Mouse (Mus musculus): ENCODE measurements at regions not wholly inside any gene's neighbourhood (a gene's known extent, or its start where the extent isn't known, plus 50 kb on each side); places are given as distances from the start of the nearest gene placed in this dataset.
"Not testable (repeated sequence)": the region's sequence is repeated elsewhere in the genome, so short reads cannot be mapped to it uniquely, and the experiment has no call there.

GRCm38 (mm10) chr5:82024126-82024525, 1004.2 kb downstream of the Adgrl3 start:
- no peak for ATAC-seq (ENCODE audit: insufficient number of reproducible peaks, low FRiP score, low TSS enrichment, low read depth)
- H3K4me3 ChIP-seq: no peak overlapping the region
- 76% methylated on average over 4 of the region's 4 CpGs for WGBS
- no peaks in the 10 kb centered on the region for H3K27me3 ChIP-seq
- no peak overlapping the region for H3K27ac ChIP-seq
- H3K4me2 ChIP-seq: no peak overlapping the region
- no peaks in the 10 kb centered on the region for H3K4me1 ChIP-seq
- no peaks in the 10 kb centered on the region for H3K9me3 ChIP-seq
- H3K9ac ChIP-seq: no peak overlapping the region
- no peaks in the 10 kb centered on the region for H3K36me3 ChIP-seq

GRCm38 (mm10) chr5:82034776-82035175, 1014.8 kb downstream of the Adgrl3 start:
- 60% methylated on average over 7 of the region's 7 CpGs for WGBS
- no peak for ATAC-seq (ENCODE audit: insufficient number of reproducible peaks, low FRiP score, low TSS enrichment, low read depth)
- Histone ChIP-seq H3K9me3 (no peaks in the 10 kb centered on the region), H3K27me3 (no peaks in the 10 kb centered on the region), H3K4me1 (no peaks in the 10 kb centered on the region), H3K4me2 (no peak overlapping the region), H3K36me3 (no peaks in the 10 kb centered on the region), H3K27ac (no peak overlapping the region), H3K9ac (no peak overlapping the region), H3K4me3 (no peak overlapping the region)

GRCm38 (mm10) chr5:82046106-82046505, 1026.2 kb downstream of the Adgrl3 start:
- Histone ChIP-seq H3K36me3 (no peaks in the 10 kb centered on the region), H3K4me2 (no peak overlapping the region), H3K4me3 (no peak overlapping the region), H3K27me3 (no peaks in the 10 kb centered on the region), H3K9ac (no peak overlapping the region), H3K27ac (no peak overlapping the region), H3K4me1 (no peaks in the 10 kb centered on the region), H3K9me3 (no peaks in the 10 kb centered on the region)
- ATAC-seq (ENCODE audit: insufficient number of reproducible peaks, low FRiP score, low TSS enrichment, low read depth): no peak
- 75% methylated on average over 2 of the region's 2 CpGs for WGBS

- no peaks in the 10 kb centered on the region for H3K27me3 ChIP-seq
- H3K9me3 ChIP-seq: no peaks in the 10 kb centered on the region
- H3K9ac ChIP-seq: no peak overlapping the region
- H3K27ac ChIP-seq: no peak overlapping the region
- no peak for ATAC-seq (ENCODE audit: insufficient number of reproducible peaks, low FRiP score, low TSS enrichment, low read depth)
- H3K4me3 ChIP-seq: no peak overlapping the region
- 58% methylated on average over 2 of the region's 2 CpGs for WGBS
- H3K36me3 ChIP-seq: no peaks in the 10 kb centered on the region
- no peak overlapping the region for H3K4me2 ChIP-seq
- no peaks in the 10 kb centered on the region for H3K4me1 ChIP-seq
Observed at GRCm38 (mm10) chr5:82059108-82059838, 1039.3 kb downstream of the Adgrl3 start.

- no peaks in the 10 kb centered on the region for H3K4me1 ChIP-seq
- WGBS: 56% methylated on average over 1 of the region's 1 CpGs
- no peak overlapping the region for H3K4me3 ChIP-seq
- no peaks in the 10 kb centered on the region for H3K27me3 ChIP-seq
- H3K9ac ChIP-seq: no peak overlapping the region
- no peak overlapping the region for H3K27ac ChIP-seq
- H3K4me2 ChIP-seq: no peak overlapping the region
- no peaks in the 10 kb centered on the region for H3K9me3 ChIP-seq
- H3K36me3 ChIP-seq: no peaks in the 10 kb centered on the region
- no peak for ATAC-seq (ENCODE audit: insufficient number of reproducible peaks, low FRiP score, low TSS enrichment, low read depth)
Observed at GRCm38 (mm10) chr5:82060679-82061078, 1040.7 kb downstream of the Adgrl3 start.

GRCm38 (mm10) chr5:82069221-82069620, 1049.3 kb downstream of the Adgrl3 start:
- H3K27me3 ChIP-seq; H3K4me3 ChIP-seq; H3K4me1 ChIP-seq; H3K36me3 ChIP-seq; H3K27ac ChIP-seq; H3K4me2 ChIP-seq; H3K9me3 ChIP-seq; ATAC-seq (ENCODE audit: insufficient number of reproducible peaks, low FRiP score, low TSS enrichment, low read depth); H3K9ac ChIP-seq: not testable (repeated sequence)
- 91% methylated on average over 13 of the region's 13 CpGs for WGBS

GRCm38 (mm10) chr5:82089401-82089800, 1069.5 kb downstream of the Adgrl3 start:
- no peaks in the 10 kb centered on the region for H3K9me3 ChIP-seq
- H3K27me3 ChIP-seq: no peaks in the 10 kb centered on the region
- H3K4me2 ChIP-seq: no peak overlapping the region
- no peaks in the 10 kb centered on the region for H3K4me1 ChIP-seq
- WGBS: 65% methylated on average over 2 of the region's 2 CpGs
- no peak overlapping the region for H3K9ac ChIP-seq
- no peak overlapping the region for H3K27ac ChIP-seq
- no peak for ATAC-seq (ENCODE audit: insufficient number of reproducible peaks, low FRiP score, low TSS enrichment, low read depth)
- H3K36me3 ChIP-seq: no peaks in the 10 kb centered on the region
- H3K4me3 ChIP-seq: no peak overlapping the region

GRCm38 (mm10) chr5:82103056-82103807, 1083.3 kb downstream of the Adgrl3 start:
- no peak for ATAC-seq (ENCODE audit: insufficient number of reproducible peaks, low FRiP score, low TSS enrichment, low read depth)
- no peak overlapping the region for H3K4me2 ChIP-seq
- WGBS: 43% methylated on average over 6 of the region's 6 CpGs
- H3K9me3 ChIP-seq: no peaks in the 10 kb centered on the region
- no peak overlapping the region for H3K9ac ChIP-seq
- no peak overlapping the region for H3K27ac ChIP-seq
- H3K27me3 ChIP-seq: no peaks in the 10 kb centered on the region
- no peaks in the 10 kb centered on the region for H3K36me3 ChIP-seq
- no peak overlapping the region for H3K4me3 ChIP-seq
- H3K4me1 ChIP-seq: no peaks in the 10 kb centered on the region

GRCm38 (mm10) chr5:82103857-82104256, 1083.9 kb downstream of the Adgrl3 start:
- H3K9me3 ChIP-seq: no peaks in the 10 kb centered on the region
- ATAC-seq (ENCODE audit: insufficient number of reproducible peaks, low FRiP score, low TSS enrichment, low read depth): no peak
- 44% methylated on average over 3 of the region's 3 CpGs for WGBS
- H3K4me2 ChIP-seq: no peak overlapping the region
- H3K27me3 ChIP-seq: no peaks in the 10 kb centered on the region
- H3K4me1 ChIP-seq: no peaks in the 10 kb centered on the region
- no peak overlapping the region for H3K9ac ChIP-seq
- H3K4me3 ChIP-seq: no peak overlapping the region
- H3K36me3 ChIP-seq: no peaks in the 10 kb centered on the region
- H3K27ac ChIP-seq: no peak overlapping the region

GRCm38 (mm10) chr5:82125921-82126459, 1106.1 kb downstream of the Adgrl3 start:
- Histone ChIP-seq H3K4me2 (no peak overlapping the region), H3K27me3 (no peaks in the 10 kb centered on the region), H3K9me3 (no peaks in the 10 kb centered on the region), H3K9ac (no peak overlapping the region), H3K4me3 (no peak overlapping the region), H3K36me3 (no peaks in the 10 kb centered on the region), H3K27ac (no peak overlapping the region), H3K4me1 (no peaks in the 10 kb centered on the region)
- no peak for ATAC-seq (ENCODE audit: insufficient number of reproducible peaks, low FRiP score, low TSS enrichment, low read depth)
- WGBS: 70% methylated on average over 2 of the region's 2 CpGs

- no peaks in the 10 kb centered on the region for H3K4me1 ChIP-seq
- no peak overlapping the region for H3K27ac ChIP-seq
- H3K9me3 ChIP-seq: no peaks in the 10 kb centered on the region
- no peaks in the 10 kb centered on the region for H3K36me3 ChIP-seq
- no peak overlapping the region for H3K9ac ChIP-seq
- ATAC-seq (ENCODE audit: insufficient number of reproducible peaks, low FRiP score, low TSS enrichment, low read depth): no peak
- H3K4me2 ChIP-seq: no peak overlapping the region
- no peaks in the 10 kb centered on the region for H3K27me3 ChIP-seq
- no peak overlapping the region for H3K4me3 ChIP-seq
- WGBS: 85% methylated on average over 1 of the region's 1 CpGs
Observed at GRCm38 (mm10) chr5:82142063-82142462, 1122.1 kb downstream of the Adgrl3 start.

Data from limb, embryonic 15.5 days (tissue).